Mouse (Mus musculus) adrenal gland, postnatal 10 days (tissue): ENCODE measurements around the gene Larp6. TPM values are rescaled to one million over a fixed set of nuclear protein-coding genes. Genes with fewer than 3 reads are reported as not detected.
A peak's percentile ranks its signal among the peaks of the same experiment; 100 is the strongest.

Experiments used
- DNase-seq: peaks from one replicate; pipeline ENCODE4 v3.0.0; 2021; ENCODE audit warnings: mixed read lengths
- long read RNA-seq, 2 experiments: library from polyadenylated mRNA; stranded (forward); transcript quantifications; one replicate each; pipeline ENCODE4 v2.0.0; 2021
- total RNA-seq, 2 experiments: library from RNA; stranded (reverse); gene quantifications; 2 replicates each; pipeline ENCODE4 v1.2.3; 2021

Gene Larp6
- 1 to 10 TPM; 2.3 to 2.6 TPM for total RNA-seq
- long read RNA-seq, experiment 1, transcript Larp6-201 (3 exons, 2,440 nt), result major isoform, 5 of 6 reads
- long read RNA-seq, experiment 1, partial matches to known transcripts, result 0 of 6 reads
- long read RNA-seq, experiment 1, other reads (novel, unspliced or antisense), result 1 of 6 reads
- long read RNA-seq, experiment 2, partial matches to known transcripts, result 0 of 5 reads
- long read RNA-seq, experiment 2, other reads (novel, unspliced or antisense), result 2 of 5 reads

GRCm38 (mm10) chr9:60712771-60713541, at the start of gene Larp6:
TSS of gene Larp6 (plus strand) at chr9:60712989.
- peak; percentile 65 for DNase-seq

GRCm38 (mm10) chr9:60664385-60664784, 48.4 kb upstream of the Larp6 start:
- DNase-seq, result no peak

GRCm38 (mm10) chr9:60664866-60665265, 47.9 kb upstream of the Larp6 start:
- DNase-seq, result no peak

- DNase-seq, result no peak
These were observed 47.3 kb upstream of the Larp6 start for GRCm38 (mm10) chr9:60665535-60665934.

- DNase-seq, result no peak
These were observed 43.9 kb upstream of the Larp6 start for GRCm38 (mm10) chr9:60668886-60669285.

GRCm38 (mm10) chr9:60672568-60672967, 40.2 kb upstream of the Larp6 start:
- no peak for DNase-seq

- DNase-seq, result peak; percentile 5
These were observed 38.0 kb upstream of the Larp6 start for GRCm38 (mm10) chr9:60674780-60675179.

- no peak for DNase-seq
These were observed 36.4 kb upstream of the Larp6 start for GRCm38 (mm10) chr9:60676429-60676828.

- no peak for DNase-seq
These were observed 33.9 kb upstream of the Larp6 start for GRCm38 (mm10) chr9:60678913-60679312.

GRCm38 (mm10) chr9:60681005-60681404, 31.8 kb upstream of the Larp6 start:
- no peak for DNase-seq

GRCm38 (mm10) chr9:60682753-60683152, 30.0 kb upstream of the Larp6 start:
- DNase-seq, result no peak

GRCm38 (mm10) chr9:60687415-60687814, 25.4 kb upstream of the Larp6 start:
- no peak for DNase-seq

- DNase-seq, result peak; percentile 92
These were observed 24.9 kb upstream of the Larp6 start, which contains the start of gene Lrrc49 for GRCm38 (mm10) chr9:60687891-60688324. TSS of gene Lrrc49 (minus strand) at chr9:60688158.

- DNase-seq, result peak; percentile 68
These were observed 20.2 kb upstream of the Larp6 start for GRCm38 (mm10) chr9:60692624-60693023.

GRCm38 (mm10) chr9:60693986-60694385, 18.8 kb upstream of the Larp6 start:
- peak; percentile 53 for DNase-seq

- DNase-seq, result no peak
These were observed 16.4 kb upstream of the Larp6 start for GRCm38 (mm10) chr9:60696271-60696985.

- no peak for DNase-seq
These were observed 13.1 kb upstream of the Larp6 start for GRCm38 (mm10) chr9:60699581-60700231.

- no peak for DNase-seq
These were observed 5.2 kb upstream of the Larp6 start for GRCm38 (mm10) chr9:60707594-60707993.

- no peak for DNase-seq
These were observed 4.2 kb upstream of the Larp6 start for GRCm38 (mm10) chr9:60708606-60709005.

GRCm38 (mm10) chr9:60709721-60710120, 3.1 kb upstream of the Larp6 start:
- no peak for DNase-seq

GRCm38 (mm10) chr9:60712011-60712410, 778 bp upstream of the Larp6 start:
- DNase-seq, result no peak

- DNase-seq, result no peak
These were observed 827 bp downstream of the Larp6 start for GRCm38 (mm10) chr9:60713616-60714015.
